Mouse (Mus musculus) layer of hippocampus, adult 11-12 months (tissue): Measurements from ENCODE around the gene Ctc1.

Experiments used
- DNase-seq: peaks from one replicate; pipeline ENCODE4 v3.0.0; 2022; ENCODE audit warnings: low spot score

Gene Ctc1

DNA sequence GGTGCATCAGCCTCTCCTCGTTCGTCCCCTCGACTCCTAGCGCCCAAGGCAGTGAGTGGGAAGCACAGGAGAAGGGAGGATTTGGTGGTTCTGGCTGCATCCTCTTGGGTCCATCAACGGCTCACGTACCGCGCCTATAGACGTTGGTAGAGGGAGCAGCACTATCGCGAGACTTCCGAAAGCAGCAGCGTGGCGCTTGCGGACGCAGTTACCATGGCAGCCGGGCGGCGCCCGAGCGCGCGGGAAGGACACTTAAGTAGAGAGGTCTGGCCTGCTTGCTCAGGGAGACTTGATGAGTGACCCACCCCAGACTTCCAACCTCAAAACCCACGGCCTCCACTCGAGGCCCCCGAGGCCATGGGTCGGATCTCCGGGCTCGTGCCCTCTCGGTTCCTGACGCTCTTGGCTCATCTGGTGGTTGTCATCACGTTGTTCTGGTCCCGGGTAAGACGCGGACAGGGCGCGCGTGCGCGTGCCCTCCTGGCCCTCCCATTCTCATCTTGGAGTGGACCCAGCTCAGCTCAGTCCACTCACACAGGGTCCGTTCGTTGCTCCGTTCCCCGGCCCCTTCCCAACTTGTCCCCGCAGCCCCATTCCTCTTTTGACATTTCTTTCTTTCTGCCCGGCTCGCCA is 55.0 kb downstream of the Ctc1 start, which contains the start of gene Tmem107:
Tmem107 (plus strand) TSS at position 217 of the 633 bp plus-strand sequence.
- DNase-seq: peak; percentile 95

DNA sequence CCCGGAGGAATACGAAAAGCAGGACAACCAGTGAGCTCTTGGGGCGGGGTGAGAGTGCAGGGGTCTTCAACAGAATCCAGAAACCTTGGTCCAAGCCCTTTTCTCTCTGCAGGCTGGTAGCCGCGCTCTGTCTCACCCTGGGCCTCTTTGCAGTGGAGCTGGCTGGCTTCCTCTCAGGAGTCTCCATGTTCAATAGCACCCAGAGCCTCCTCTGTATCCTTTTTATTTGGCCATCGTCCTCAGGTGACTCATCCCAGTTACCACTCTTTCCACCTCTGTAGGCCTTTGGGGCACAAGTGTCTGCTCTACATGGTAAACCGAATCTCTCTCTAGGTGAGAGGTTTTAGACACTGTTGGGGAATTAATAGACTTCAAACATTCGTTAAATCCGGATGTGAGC is 55.6 kb downstream of the Ctc1 start:
- no peak for DNase-seq

DNA sequence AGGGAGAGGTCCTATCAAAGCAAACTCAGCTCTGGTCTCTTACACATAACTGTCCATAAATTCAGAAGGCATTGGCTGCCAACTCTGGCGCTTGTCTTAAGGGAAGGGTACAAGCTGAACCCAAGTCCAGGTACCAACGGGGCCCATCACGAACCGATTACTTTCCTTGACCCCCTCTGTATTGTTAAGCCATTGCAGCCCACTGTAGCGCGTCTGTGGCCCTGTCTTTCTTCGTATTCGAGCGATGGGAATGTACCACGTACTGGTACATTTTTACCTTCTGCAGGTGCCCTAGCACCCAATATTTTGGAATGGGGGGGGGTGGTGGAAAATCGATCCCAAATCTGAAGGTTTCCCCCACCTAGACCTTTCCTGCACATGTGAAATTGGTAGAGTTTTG is 56.5 kb downstream of the Ctc1 start:
- DNase-seq: no peak

DNA sequence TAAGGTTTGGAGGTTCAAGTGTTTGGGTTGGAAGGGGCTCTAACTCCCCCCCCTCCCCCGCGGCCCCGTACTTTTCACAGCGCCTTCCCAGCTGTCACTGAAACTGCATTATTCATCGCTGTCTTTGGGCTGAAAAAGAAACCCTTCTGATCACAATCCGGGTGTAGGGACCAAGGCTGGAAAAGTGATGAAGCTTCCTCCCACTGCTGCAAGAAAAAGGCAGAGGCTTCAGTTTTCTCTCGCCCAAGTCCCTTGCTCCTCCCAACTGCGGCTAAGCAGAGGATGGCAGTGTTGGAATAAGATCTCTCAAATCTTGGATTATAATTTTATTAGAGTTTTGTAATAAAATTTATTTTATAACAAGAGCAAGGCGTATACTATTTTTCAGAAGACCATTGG is 57.0 kb downstream of the Ctc1 start:
- DNase-seq: no peak

- peak; percentile 95 for DNase-seq
Measured at GRCm38 (mm10) chr11:69073065-69073888, 57.6 kb downstream of the Ctc1 start.

- no peak for DNase-seq
Measured at GRCm38 (mm10) chr11:69073951-69074775, 58.5 kb downstream of the Ctc1 start.

- DNase-seq: no peak
Measured at GRCm38 (mm10) chr11:69074776-69075069, 59.0 kb downstream of the Ctc1 start.

- no peak for DNase-seq
Measured at GRCm38 (mm10) chr11:69075764-69076479, 60.2 kb downstream of the Ctc1 start.

DNA sequence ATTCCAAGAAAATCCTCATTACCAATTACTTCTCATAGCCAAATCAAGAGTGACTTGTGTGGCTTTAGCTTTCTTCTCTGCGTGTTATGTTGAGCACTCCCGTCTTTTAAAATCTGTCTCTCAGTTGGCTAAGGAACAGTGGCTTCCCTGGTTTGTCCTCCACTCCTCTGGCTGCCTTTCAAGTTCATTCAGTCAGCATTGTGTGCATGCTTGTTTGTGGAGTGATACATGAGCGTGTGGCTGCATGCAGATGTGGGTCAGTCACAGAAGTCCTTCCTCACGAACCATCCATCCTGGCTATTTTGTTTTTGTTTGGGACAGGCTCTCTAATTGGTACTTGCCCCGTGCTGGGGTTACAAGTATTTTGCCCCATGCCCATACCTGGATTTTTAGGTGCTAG is 60.9 kb downstream of the Ctc1 start:
- no peak for DNase-seq

GRCm38 (mm10) chr11:69077316-69077715 is 61.6 kb downstream of the Ctc1 start:
- no peak for DNase-seq

GRCm38 (mm10) chr11:69078041-69078440 is 62.3 kb downstream of the Ctc1 start:
- DNase-seq: no peak

- peak; percentile 26 for DNase-seq
Measured at GRCm38 (mm10) chr11:69078805-69079438, 63.2 kb downstream of the Ctc1 start.

- no peak for DNase-seq
Measured at GRCm38 (mm10) chr11:69080102-69080854, 64.6 kb downstream of the Ctc1 start.

DNA sequence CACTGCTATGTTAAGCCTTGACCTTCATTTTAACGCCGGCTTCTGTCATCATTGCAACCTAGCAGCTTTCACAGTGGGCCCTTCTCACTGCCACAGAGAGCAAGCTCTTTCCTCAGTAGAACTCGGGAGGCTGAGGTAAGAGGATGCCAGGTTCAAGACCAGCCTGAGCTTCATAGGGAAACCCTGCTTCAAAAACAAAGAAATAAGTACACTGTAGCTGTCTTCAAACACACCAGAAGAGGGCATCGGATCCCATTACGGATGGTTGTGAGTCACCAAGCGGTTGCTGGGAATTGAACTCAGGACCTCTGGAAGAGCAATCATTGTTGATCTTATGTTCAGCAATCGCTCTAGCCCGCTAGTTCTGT is 65.1 kb downstream of the Ctc1 start:
- no peak for DNase-seq

- no peak for DNase-seq
Measured at GRCm38 (mm10) chr11:69081613-69082012, 65.9 kb downstream of the Ctc1 start.

GRCm38 (mm10) chr11:69085608-69086007 is 69.9 kb downstream of the Ctc1 start:
- no peak for DNase-seq
